Mouse (Mus musculus): ENCODE measurements at regions not wholly inside any gene's neighbourhood (a gene's known extent, or its start where the extent isn't known, plus 50 kb on each side); places are given as distances from the start of the nearest gene placed in this dataset.

DNA sequence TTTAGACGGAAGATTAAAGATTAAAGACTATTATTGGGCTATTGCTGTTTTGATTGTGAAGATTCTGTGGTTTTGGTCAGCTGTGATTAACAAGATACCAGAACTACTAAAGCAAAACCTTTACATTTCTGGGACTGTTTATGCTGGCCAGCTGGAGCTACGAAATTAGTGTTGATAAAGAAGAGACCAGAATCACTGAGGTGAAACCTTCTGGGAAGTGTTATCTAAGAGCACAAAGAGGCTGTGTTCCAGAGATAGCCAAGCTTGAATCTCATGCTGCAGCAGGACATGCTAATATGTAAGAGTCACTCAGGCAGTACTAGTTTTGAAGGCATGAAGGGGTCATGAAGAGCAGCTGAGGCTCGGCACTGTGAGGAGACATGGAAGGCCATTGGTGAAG, 169.7 kb upstream of the Sema3d start:
- intact Hi-C loops (cut with DNase I) = no loop called here
- DNase-seq (ENCODE audit: low spot score in 2 of 2) = no peak

DNA sequence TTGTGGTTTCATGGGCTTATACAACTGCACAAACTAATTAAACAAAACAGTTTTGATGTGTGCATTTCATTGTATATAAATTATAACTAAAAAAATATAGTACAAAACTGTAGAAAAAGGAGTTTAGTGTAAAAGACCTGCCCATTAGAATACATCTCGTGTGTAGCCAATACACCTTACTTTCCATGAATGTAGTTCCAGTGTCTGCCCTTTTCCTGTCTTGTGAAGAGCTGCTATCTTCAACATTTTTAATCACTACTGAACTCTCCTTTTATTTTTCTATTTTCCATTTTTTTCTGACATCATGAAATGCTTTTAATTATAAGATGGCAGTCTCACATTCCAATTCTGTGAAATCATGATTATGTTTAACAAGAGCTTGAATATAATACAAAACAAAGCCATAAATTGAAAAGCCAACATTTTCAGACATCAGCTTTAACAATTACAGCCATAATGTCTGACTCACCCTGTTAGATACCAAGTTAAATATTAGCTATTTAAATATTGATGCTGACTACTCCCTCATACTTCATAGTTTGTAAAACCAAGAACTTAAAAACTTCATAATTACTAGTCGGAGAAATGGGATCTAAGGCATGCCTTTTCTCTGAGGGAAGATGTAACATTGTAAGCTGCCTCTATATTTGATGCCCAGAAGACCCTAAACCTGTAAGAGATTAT, 163.6 kb upstream of the Sema3d start:
- no peak for DNase-seq (ENCODE audit: low spot score in 2 of 2)
- intact Hi-C loops (cut with DNase I) = no loop called here

DNA sequence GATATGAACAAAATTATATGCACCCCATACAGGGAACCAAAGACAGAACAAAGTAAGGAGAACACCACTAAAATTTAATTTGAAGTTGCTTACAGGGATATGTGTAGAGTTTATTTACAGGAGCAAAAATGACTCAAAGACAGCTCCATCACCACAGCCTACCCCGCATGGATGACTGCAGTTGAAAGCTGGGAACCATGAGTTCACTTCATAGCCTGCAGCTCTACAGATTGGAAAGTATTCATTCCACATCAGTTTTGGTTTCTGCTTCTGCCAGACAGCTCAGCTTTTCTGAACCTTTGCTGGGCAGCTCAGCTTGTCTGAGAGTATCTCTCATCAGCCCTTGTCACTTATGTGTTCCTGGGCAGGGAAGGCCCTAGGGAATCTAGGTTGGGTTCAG, 160.6 kb upstream of the Sema3d start:
- DNase-seq (ENCODE audit: low spot score in 2 of 2) = no peak
- intact Hi-C loops (cut with DNase I) = no loop called here

DNA sequence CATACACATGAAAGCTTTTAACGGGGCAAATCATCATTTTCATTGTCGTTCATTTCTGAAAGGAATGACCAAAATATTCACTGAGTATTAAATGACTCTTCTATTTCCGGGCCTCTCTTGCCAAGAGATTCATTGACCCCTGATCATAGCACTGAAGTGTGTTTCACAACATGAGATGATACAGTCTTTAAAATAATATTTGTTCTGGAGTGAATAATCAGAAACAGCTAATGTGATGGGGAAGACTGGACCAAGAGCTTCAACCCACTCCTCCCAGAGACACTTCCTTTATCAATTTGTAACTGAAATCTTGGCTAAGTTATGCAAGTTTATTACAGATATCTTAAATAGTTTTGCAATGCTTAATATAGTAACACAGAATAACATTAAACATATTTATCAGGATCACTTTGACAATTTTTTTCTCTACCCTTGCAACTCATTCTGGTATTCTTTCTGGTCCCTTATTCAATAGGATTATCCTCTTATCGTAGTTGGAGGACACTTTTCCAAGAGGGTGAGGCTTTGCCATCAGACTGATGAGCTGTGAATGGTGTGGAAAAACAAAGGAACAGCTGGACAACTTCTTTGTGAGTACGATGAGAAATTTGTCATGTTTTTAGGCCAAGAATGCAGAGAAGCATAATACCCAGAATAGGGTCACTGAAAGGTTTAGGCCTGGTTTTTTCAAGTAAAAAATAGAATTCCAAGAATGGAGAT, 149.6 kb upstream of the Sema3d start:
- DNase-seq (ENCODE audit: low spot score in 2 of 2) = no peak
- intact Hi-C loops (cut with DNase I) = no loop called here

DNA sequence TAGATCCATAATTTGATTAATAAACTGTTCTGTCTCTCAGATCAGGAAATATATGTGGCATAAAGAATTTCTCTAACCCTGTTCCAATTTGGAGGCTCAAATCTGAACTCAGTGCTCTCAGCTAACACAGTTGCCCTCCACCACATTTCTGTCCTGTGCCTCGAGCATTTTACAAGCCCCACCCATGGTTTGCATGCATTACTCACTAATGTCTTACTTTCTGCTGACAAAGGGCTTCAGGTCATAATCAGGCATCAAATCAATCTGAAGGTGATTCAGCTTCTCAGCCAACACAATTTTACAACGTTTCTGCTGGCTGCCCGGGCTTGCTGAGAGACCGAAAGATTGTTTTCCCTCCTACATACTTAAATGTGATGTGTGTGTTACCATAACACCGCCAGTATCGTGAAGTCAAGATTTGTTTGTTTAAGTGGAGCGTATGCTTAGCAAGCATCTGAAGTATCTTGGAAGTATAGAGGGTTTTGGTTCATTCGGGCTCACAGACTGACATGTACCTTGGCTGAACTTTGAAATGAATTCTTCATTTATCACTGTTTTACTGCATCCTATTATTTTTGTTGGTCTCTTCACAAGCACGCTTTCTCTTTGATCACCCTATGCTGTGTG, 139.9 kb upstream of the Sema3d start:
- DNase-seq (ENCODE audit: low spot score in 2 of 2) = no peak

DNA sequence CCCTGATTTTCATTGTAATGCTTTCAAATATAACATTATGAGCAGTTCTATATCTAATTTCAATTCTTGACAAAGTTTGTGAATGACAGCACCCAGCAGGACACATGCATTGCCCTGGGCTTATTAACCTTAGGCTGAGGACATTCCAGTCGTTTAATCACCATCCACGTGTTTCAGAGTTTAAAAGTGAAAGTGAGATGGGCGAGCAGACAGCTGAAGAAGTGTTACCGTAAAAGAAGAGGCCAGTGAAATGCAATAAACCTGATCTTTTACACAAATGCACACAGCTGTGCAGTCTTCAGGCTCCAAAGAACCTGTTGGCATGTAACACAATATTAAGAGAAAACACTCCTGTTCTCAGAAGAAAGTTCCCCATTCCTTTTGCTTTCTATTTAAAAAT, 89.5 kb upstream of the Sema3d start:
- no peak for DNase-seq (ENCODE audit: low spot score in 2 of 2)
- intact Hi-C loops (cut with DNase I) = no loop called here

More for the DNA sequence above, 139.9 kb upstream of the Sema3d start:
- intact Hi-C loops (cut with DNase I) = no loop called here

DNA sequence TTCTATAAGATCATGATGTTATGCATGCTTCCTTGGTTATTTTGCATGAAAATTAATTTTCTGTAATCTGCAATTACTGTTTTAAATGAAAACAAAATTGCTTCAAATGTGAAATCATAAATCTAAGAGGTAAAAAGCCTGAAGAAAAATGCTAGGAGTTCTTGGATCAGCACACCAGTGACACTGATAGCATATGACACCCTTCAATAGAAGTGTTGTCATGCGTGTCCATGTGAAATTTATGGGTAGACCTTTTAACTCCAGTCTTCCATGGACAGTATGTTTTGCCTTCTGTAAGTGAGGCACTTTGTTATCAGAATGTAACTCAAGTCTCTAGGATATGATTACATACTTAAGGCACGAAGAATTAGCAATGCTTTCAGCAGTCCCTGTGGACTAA, 85.9 kb upstream of the Sema3d start:
- intact Hi-C loops (cut with DNase I) = no loop called here
- DNase-seq (ENCODE audit: low spot score in 2 of 2) = no peak

DNA sequence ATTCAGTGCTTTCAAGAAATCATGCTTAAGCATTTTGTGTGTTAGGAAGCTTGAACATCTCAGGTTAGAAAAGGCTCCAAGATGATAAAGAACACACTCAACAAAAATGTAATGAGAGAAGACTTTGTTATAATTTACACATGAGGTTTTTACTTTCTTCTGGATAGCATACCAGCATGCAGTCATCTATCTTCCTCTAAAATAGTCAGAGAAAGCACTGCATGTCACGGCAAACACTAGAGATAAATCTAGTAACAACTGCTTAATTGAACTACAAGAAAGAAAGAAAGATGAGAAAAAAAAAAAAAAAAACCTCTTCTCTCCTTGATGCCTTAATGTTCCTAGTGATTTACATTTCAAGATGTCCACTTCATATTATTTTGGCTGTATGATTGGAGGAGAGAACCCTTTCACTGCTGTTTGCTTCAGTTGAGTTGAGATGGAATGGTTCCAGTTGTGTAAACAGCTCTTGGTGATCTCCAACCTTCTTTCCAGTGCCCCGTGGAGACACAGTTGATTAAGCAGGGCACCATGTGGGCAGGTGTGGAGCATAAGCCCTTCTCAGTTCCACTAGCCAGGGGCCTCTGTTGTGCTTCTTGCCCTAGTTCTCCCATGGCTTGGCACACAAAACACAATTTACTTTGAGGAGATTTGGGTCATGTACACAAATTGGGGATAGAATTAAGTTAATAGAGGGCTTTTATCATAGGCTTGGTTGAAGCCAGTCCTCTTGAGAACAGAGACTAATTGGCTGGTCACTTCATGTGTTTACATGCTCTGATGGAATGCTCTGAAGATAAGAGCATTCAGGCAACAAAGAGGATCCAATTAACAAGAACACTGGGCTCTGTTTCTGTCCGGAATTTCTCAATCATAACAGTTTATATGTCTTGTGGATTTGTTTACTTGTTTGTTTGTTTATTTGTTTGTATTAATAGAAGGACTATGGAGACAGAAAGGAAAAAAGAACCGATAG, 81.1 kb upstream of the Sema3d start:
- intact Hi-C loops (cut with DNase I) = no loop called here
- DNase-seq (ENCODE audit: low spot score in 2 of 2) = no peak

DNA sequence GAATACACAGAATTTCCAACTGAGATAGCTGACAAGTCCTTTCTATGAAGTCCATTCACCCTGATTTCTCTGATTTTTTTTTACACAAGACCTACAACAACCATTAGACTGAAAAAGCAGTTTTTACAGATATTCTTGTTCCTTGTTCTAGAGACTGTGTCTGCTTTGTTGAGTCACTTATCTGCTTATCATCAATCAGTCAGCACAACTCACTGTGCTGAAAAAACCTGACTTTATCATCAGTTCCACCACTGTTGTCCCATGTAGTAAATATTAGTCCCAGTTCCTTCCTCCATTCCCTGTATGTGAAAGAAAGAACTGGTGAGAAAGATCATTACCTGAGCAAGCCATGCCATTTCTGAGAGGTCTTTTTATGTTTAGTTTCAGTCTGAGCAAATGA, 73.8 kb upstream of the Sema3d start:
- no peak for DNase-seq (ENCODE audit: low spot score in 2 of 2)

DNA sequence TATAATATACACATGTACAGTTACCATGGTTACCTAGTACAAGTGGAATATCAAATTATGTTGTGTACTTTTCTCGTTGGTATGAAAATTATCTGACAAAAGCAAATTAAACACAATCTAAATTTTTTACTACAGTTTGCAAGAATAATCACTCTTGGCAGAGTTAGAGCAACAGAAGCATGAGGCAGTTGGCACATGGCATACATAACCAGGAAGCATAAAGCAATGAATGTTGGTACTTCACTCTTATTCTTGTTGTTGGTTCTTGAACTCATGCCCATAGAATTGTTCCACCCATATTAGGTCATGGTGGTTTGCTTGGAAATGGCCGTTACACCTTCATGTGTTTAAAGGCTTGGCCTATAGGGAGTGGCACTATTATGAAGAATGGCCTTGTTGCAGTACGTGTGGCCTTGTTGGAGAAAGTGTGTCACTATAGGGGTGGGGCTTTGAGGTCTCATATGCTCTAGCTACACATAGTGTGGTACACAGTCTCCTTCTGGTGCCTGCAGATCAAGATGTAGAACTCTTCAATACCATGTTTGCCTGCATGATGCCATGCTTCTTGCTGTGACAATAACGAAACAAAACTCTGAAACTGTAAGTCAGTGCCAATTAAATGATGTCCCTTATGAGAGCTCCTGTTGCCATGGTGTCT, 50.4 kb upstream of the Sema3d start:
- intact Hi-C loops (cut with DNase I) = no loop called here
- no peak for DNase-seq (ENCODE audit: low spot score in 2 of 2)

More for the DNA sequence above, 73.8 kb upstream of the Sema3d start:
- intact Hi-C loops (cut with DNase I) = no loop called here

Measured in left cerebral cortex, postnatal 36 days (tissue).